Mouse (Mus musculus) heart, adult 2 months (tissue): Measurements from ENCODE around the gene Fbxl2. TPM values are rescaled to one million over a fixed set of nuclear protein-coding genes. Genes with fewer than 3 reads are reported as not detected.

Experiments used
- DNase-seq, 2 experiments: peaks; one replicate each; pipeline ENCODE4 v3.0.0; 2021
- H3K27ac ChIP-seq: fragments of 200-600 bp; 2 replicates; pipeline ENCODE4 v1.8.1; 2022
- H3K27me3 ChIP-seq: fragments of 200-500 bp; 2 replicates; pipeline ENCODE4 v1.6.1; 2012; ENCODE audit warnings: mild to moderate bottlenecking, low read length, inconsistent platforms, mixed read lengths; ENCODE audit not compliant: control insufficient read depth, insufficient read depth
- H3K36me3 ChIP-seq: fragments of 200-500 bp; 2 replicates; pipeline ENCODE4 v1.6.1; 2012; ENCODE audit warnings: low read length, inconsistent platforms; ENCODE audit not compliant: control insufficient read depth, insufficient read depth
- H3K4me1 ChIP-seq: fragments of 200-500 bp; 2 replicates; pipeline ENCODE4 v1.6.1; 2011; ENCODE audit warnings: low read length; ENCODE audit not compliant: control insufficient read depth, insufficient read depth
- H3K4me3 ChIP-seq: fragments of 200-600 bp; 2 replicates; pipeline ENCODE4 v1.8.1; 2022
- H3K79me2 ChIP-seq: fragments of 200-500 bp; replicated peaks from 2 replicates; pipeline ENCODE4 v1.6.1; 2012; ENCODE audit warnings: mild to moderate bottlenecking, inconsistent platforms, low read length, moderate library complexity, mixed read lengths; ENCODE audit not compliant: control insufficient read depth, insufficient read depth
- H3K9ac ChIP-seq: fragments of 200-500 bp; 2 replicates; pipeline ENCODE4 v1.6.1; 2012; ENCODE audit warnings: low read depth, mild to moderate bottlenecking, control low read depth, inconsistent platforms, low read length, mixed read lengths
- CTCF ChIP-seq: fragments of 200-600 bp; IDR thresholded peaks from 2 replicates; pipeline ENCODE4 v1.8.1; 2022; ENCODE audit warnings: antibody characterized with exemption, mild to moderate bottlenecking, moderate library complexity
- EP300 ChIP-seq: fragments of 200-500 bp; IDR thresholded peaks from 2 replicates; pipeline ENCODE4 v1.6.1; 2011; ENCODE audit warnings: low read depth, low read length, control low read depth; ENCODE audit not compliant: insufficient read depth
- POLR2A ChIP-seq: fragments of 200-500 bp; IDR thresholded peaks from 2 replicates; pipeline ENCODE4 v1.6.1; 2011; ENCODE audit warnings: mild to moderate bottlenecking, low read depth, low read length, control low read depth; ENCODE audit not compliant: insufficient read depth
- WGBS: fragments of 180-500 bp; shearing (Covaris S2); methylation state at CpG from one replicate; pipeline ENCODE4 v1.1.7; 2018; 5-methylcytosine and 5-hydroxymethylcytosine counted together
- intact Hi-C: fragments of 180-260 bp; cut with DNase I; formaldehyde crosslinking; loops from one replicate; pipeline ENCODE4 v1.15.1; 2025
- polyA plus RNA-seq: library from polyadenylated mRNA; depleted of rRNA; stranded (reverse); fragments of >200 nt; gene quantifications from 2 replicates; pipeline ENCODE4 v1.2.3, GENCODE M21; 2012
- total RNA-seq, 2 experiments: library from RNA; stranded (reverse); gene quantifications; 2 replicates each; pipeline ENCODE4 v1.2.3; 2021

Fbxl2 gene
- total and polyA plus RNA-seq, 3 experiments, result 0.44 to 1.5 (median 0.91) TPM

GRCm38 (mm10) chr9:114073681-114074080 lies 27.7 kb upstream of the Fbxl2 start:
- Histone ChIP-seq H3K79me2 (no peaks in the 10 kb centered on the region), H3K27ac (no peak overlapping the region), H3K4me3 (no peak overlapping the region), H3K9ac (no peak overlapping the region), H3K36me3 (no peaks in the 10 kb centered on the region), H3K27me3 (no peaks in the 10 kb centered on the region), H3K4me1 (no peaks in the 10 kb centered on the region)
- intact Hi-C loops, result no loop called here
- DNase-seq, result no peak
- WGBS, result 69% methylated on average over 19 of the region's 19 CpGs
- TF ChIP-seq POLR2A, result no peak
- no peak for TF ChIP-seq EP300
- TF ChIP-seq CTCF, result no peak

- no peak overlapping the region for H3K27ac ChIP-seq
- no peaks in the 10 kb centered on the region for H3K36me3 ChIP-seq
- DNase-seq, result no peak
- WGBS, result 55% methylated on average over 6 of the region's 6 CpGs
- H3K27me3 ChIP-seq, result no peaks in the 10 kb centered on the region
- no peak overlapping the region for H3K9ac ChIP-seq
- no peak overlapping the region for H3K4me3 ChIP-seq
- no peaks in the 10 kb centered on the region for H3K79me2 ChIP-seq
- TF ChIP-seq POLR2A, result no peak
- intact Hi-C loops, result no loop called here
- H3K4me1 ChIP-seq, result no peaks in the 10 kb centered on the region
Observed at GRCm38 (mm10) chr9:114069372-114069771, 23.4 kb upstream of the Fbxl2 start.

GRCm38 (mm10) chr9:114068494-114069053 lies 22.6 kb upstream of the Fbxl2 start:
- intact Hi-C loops, result no loop called here

GRCm38 (mm10) chr9:114057090-114057796 lies 11.3 kb upstream of the Fbxl2 start, which contains the start of gene Susd5:
Susd5 (plus strand) TSS chr9:114057140.
- H3K79me2 ChIP-seq, result no peaks in the 10 kb centered on the region
- intact Hi-C loops, result no loop called here
- TF ChIP-seq CTCF (no peak), EP300 (no peak), POLR2A (no peak)
- H3K4me3 ChIP-seq, result peak within 1 kb of the TSS; percentile 3; the same call in 1 of the 2 replicates
- H3K27me3 ChIP-seq, result peaks cover 9% of the 10 kb centered on the region
- H3K9ac ChIP-seq, result peak within 1 kb of the TSS; percentile 20; the same call in 1 of the 2 replicates
- no peaks in the 10 kb centered on the region for H3K36me3 ChIP-seq
- 1% methylated on average over 60 of the region's 60 CpGs for WGBS
- H3K27ac ChIP-seq, result no peak within 1 kb of the TSS
- H3K4me1 ChIP-seq, result no peaks in the 10 kb centered on the region
- DNase-seq, result no peak

More at GRCm38 (mm10) chr9:114068494-114069053, 22.6 kb upstream of the Fbxl2 start:
- Histone ChIP-seq H3K9ac (no peak overlapping the region), H3K27me3 (no peaks in the 10 kb centered on the region), H3K4me1 (no peaks in the 10 kb centered on the region), H3K27ac (no peak overlapping the region), H3K36me3 (no peaks in the 10 kb centered on the region), H3K79me2 (no peaks in the 10 kb centered on the region), H3K4me3 (no peak overlapping the region)
- TF ChIP-seq POLR2A, result no peak
- TF ChIP-seq EP300, result no peak
- TF ChIP-seq CTCF, result no peak
- DNase-seq, result no peak
- WGBS, result 52% methylated on average over 12 of the region's 12 CpGs

GRCm38 (mm10) chr9:114052866-114053265 lies 6.9 kb upstream of the Fbxl2 start:
- no peak overlapping the region for H3K4me3 ChIP-seq
- TF ChIP-seq CTCF (no peak), EP300 (no peak), POLR2A (no peak)
- H3K4me1 ChIP-seq, result no peaks in the 10 kb centered on the region
- no peaks in the 10 kb centered on the region for H3K79me2 ChIP-seq
- peaks cover 8% of the 10 kb centered on the region for H3K27me3 ChIP-seq
- H3K9ac ChIP-seq, result no peak overlapping the region
- DNase-seq, result no peak
- 70% methylated on average over 6 of the region's 6 CpGs for WGBS
- no peak overlapping the region for H3K27ac ChIP-seq
- intact Hi-C loops, result no loop called here
- no peaks in the 10 kb centered on the region for H3K36me3 ChIP-seq

- Histone ChIP-seq H3K79me2 (no peaks in the 10 kb centered on the region), H3K4me3 (no peak overlapping the region), H3K9ac (no peak overlapping the region), H3K27ac (no peak overlapping the region), H3K4me1 (no peaks in the 10 kb centered on the region), H3K36me3 (no peaks in the 10 kb centered on the region), H3K27me3 (no peaks in the 10 kb centered on the region; the same call in 1 of the 2 replicates)
- DNase-seq, result no peak
- intact Hi-C loops, result no loop called here
- WGBS, result 76% methylated on average over 4 of the region's 4 CpGs
- TF ChIP-seq EP300 (no peak), CTCF (no peak), POLR2A (no peak)
Observed at GRCm38 (mm10) chr9:114052031-114052430, 6.0 kb upstream of the Fbxl2 start.
